Mouse (Mus musculus): ENCODE measurements at regions not wholly inside any gene's neighbourhood (a gene's known extent, or its start where the extent isn't known, plus 50 kb on each side); places are given as distances from the start of the nearest gene placed in this dataset.

DNA sequence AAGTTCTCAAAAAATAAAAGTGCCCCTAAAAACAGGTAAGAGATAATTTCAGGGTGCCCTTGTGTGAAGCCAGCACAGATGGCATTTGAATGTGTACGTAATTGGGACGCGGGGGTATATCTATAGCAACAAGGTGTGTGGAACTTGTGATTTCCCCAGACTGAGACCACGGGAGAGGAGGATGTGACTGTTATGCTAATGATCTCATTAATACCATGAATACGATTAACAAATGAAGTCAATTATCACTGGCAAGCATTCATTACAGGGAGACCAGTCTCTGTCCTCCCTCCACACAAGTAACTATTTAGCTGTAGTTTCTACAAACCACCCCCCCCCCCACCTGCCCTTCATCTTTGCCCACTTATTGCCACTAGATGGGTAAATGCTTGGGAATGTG lies 112.9 kb downstream of the Atp23 start:
- DNase-seq (no peak), ATAC-seq (ENCODE audit: low read depth) (no peak)
- H3K27me3 ChIP-seq: no peaks in the 10 kb centered on the region
- H3K4me3 ChIP-seq (replicated peaks): no peak overlapping the region
- H3K9me3 ChIP-seq (replicated peaks): no peaks in the 10 kb centered on the region
- no peak overlapping the region for H3K4me2 ChIP-seq
- no peaks in the 10 kb centered on the region for H3K36me3 ChIP-seq
- H3K27ac ChIP-seq: no peak overlapping the region
- H3K9ac ChIP-seq: no peak overlapping the region
- 79% methylated on average over 5 of the region's 5 CpGs for WGBS (ENCODE audit: insufficient replicate concordance)
- H3K4me1 ChIP-seq (replicated peaks): no peaks in the 10 kb centered on the region

DNA sequence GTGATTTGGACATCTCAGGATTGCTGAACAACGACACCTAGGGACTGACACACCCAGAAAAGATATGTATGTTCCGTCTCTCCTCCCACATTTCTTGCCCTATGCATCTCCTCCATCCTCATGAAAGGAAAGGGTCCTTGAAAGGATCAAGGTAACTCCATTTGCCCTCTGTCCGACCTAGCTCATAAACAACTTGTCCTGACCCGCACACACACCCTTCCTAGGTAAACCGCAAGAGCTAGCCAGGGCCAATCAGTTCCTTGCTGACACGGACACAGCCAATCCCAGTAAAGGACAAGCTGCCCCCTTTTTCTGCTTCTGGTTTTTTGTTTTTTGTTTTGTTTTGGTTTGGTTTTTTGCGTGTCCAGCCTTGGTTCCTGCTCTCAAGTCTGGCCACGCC lies 118.0 kb downstream of the Atp23 start:
- Histone ChIP-seq H3K36me3 (no peaks in the 10 kb centered on the region), H3K4me2 (no peak overlapping the region), H3K27ac (no peak overlapping the region), H3K27me3 (no peaks in the 10 kb centered on the region), H3K9me3 (replicated peaks) (no peaks in the 10 kb centered on the region), H3K4me3 (replicated peaks) (no peak overlapping the region), H3K9ac (no peak overlapping the region), H3K4me1 (replicated peaks) (no peaks in the 10 kb centered on the region)
- no peak for ATAC-seq (ENCODE audit: low read depth)
- WGBS (ENCODE audit: insufficient replicate concordance): 80% methylated on average over 8 of the region's 8 CpGs
- no peak for DNase-seq

DNA sequence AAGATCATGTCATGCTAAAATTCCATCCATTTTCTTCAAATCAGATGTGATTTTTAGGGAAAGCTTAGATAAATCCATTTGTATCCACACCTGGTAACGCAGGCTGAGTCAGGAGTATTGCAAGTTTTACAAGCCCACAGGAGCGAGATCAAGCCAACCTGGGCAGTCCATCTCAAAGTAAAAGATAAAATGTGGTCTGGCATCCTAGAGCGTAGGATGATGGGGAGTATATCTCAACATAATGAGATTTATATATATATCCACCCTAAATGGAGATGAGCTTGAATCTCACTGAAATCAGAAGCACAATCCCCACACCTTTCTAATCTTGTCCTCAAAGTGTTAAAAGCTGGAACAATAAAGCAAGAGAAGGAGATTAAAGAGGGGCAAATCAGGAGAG lies 124.6 kb downstream of the Atp23 start:
- no peaks in the 10 kb centered on the region for H3K4me1 ChIP-seq (replicated peaks)
- H3K4me3 ChIP-seq (replicated peaks): no peak overlapping the region
- H3K27ac ChIP-seq: no peak overlapping the region
- H3K4me2 ChIP-seq: no peak overlapping the region
- no peaks in the 10 kb centered on the region for H3K36me3 ChIP-seq
- ATAC-seq (ENCODE audit: low read depth) (no peak), DNase-seq (no peak)
- no peaks in the 10 kb centered on the region for H3K27me3 ChIP-seq
- H3K9ac ChIP-seq: no peak overlapping the region
- no peaks in the 10 kb centered on the region for H3K9me3 ChIP-seq (replicated peaks)
- WGBS (ENCODE audit: insufficient replicate concordance): 71% methylated on average over 3 of the region's 3 CpGs

DNA sequence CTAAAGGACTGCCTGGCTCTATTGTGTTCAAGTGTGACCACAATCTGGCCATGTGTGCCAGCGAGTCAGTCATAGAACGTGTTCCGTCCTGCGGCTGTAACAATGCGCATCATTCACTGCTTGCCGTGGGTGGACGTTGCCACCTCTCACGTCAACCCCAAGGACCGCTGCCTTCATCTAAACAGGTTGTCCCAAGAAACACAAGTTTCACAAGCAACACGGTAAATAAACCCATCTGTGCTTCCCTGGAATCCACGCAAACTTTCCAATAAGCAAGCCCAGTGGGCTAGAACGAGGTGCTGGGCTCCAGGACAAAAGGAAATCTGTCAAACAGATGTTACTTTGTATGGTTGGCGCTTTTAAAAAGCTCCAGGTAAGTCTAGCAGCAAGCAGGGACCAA lies 125.2 kb downstream of the Atp23 start:
- 81% methylated on average over 13 of the region's 13 CpGs for WGBS (ENCODE audit: insufficient replicate concordance)
- no peaks in the 10 kb centered on the region for H3K9me3 ChIP-seq (replicated peaks)
- no peak overlapping the region for H3K4me3 ChIP-seq (replicated peaks)
- no peak overlapping the region for H3K27ac ChIP-seq
- no peaks in the 10 kb centered on the region for H3K36me3 ChIP-seq
- ATAC-seq (ENCODE audit: low read depth) (no peak), DNase-seq (no peak)
- H3K4me2 ChIP-seq: no peak overlapping the region
- H3K4me1 ChIP-seq (replicated peaks): no peaks in the 10 kb centered on the region
- H3K27me3 ChIP-seq: no peaks in the 10 kb centered on the region
- H3K9ac ChIP-seq: no peak overlapping the region

DNA sequence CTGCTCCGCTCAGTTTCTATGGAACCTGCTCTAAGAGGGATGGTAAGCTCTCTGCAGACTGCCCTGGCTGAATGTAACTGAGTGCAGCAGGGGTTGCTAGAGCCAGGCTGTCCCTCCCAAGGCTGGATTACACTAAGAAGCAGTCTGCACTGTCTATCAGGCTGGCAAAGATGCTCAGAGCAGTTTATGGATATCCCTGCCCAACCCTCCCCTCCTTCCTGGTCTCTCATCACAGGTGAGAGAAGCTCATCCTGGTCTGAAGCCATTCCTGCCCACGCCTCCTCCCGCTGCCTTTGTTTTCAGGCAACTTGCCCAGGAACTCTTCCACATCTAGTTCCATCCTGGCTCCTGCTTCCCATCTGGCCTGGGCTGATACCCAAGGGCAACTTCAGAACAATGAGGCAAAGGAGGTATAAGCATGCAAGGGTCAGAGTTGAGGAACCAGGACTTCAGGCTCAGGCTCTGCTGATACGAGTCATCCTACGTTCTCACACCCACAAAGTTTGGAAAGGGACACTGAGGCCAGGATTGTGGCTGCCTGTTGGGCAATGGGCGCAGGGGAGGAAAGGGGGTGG lies 130.6 kb downstream of the Atp23 start:
- no peak for ATAC-seq (ENCODE audit: low read depth)
- WGBS (ENCODE audit: insufficient replicate concordance): 64% methylated on average over 6 of the region's 6 CpGs
- no peak for DNase-seq
- H3K4me2 ChIP-seq: no peak overlapping the region
- no peak overlapping the region for H3K9ac ChIP-seq
- no peaks in the 10 kb centered on the region for H3K9me3 ChIP-seq (replicated peaks)
- no peak overlapping the region for H3K4me3 ChIP-seq (replicated peaks)
- no peaks in the 10 kb centered on the region for H3K27me3 ChIP-seq
- H3K4me1 ChIP-seq (replicated peaks): no peaks in the 10 kb centered on the region
- H3K27ac ChIP-seq: no peak overlapping the region
- no peaks in the 10 kb centered on the region for H3K36me3 ChIP-seq

DNA sequence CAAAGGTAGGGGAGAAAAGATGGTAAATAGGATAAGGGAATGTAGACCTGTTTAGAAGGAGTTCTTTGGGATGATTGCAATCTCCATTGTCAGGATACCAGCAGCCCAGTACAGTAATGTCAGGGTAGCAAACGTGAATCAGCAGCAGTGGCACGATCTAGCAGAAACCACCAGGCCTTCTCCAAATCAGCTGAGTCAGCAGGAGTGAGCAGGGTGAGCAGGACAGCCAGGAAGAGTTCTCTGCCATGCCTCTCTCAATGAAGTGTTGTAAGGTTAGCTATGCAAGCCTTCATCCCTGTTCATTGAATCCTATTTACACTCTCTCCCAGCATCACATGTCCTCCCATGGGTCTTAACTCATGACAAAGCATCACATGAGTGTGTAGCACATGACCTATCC lies 135.5 kb downstream of the Atp23 start:
- no peaks in the 10 kb centered on the region for H3K36me3 ChIP-seq
- DNase-seq: no peak
- 38% methylated on average over 2 of the region's 2 CpGs for WGBS (ENCODE audit: insufficient replicate concordance)

DNA sequence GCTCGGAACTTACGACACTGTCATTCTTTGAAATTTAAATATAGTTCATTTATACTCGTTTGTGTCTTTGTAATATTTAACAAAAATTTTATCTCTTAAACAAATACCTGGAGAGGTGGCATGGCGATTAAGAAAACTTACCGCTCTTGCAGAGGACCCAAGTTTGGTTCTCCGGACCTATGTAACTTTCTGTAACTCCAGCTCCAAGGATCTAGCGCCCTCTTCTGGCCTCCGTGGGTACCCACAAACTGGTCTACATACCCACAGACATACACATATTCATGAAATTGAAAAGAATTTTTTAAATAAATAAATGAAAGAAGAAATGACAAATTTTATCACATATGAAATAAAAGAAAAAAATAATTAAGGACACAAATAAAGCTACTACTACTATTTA lies 136.4 kb downstream of the Atp23 start:
- H3K9ac ChIP-seq: no peak overlapping the region
- H3K36me3 ChIP-seq: no peaks in the 10 kb centered on the region
- ATAC-seq (ENCODE audit: low read depth) (no peak), DNase-seq (no peak)
- no peaks in the 10 kb centered on the region for H3K27me3 ChIP-seq
- no peaks in the 10 kb centered on the region for H3K9me3 ChIP-seq (replicated peaks)
- no peak overlapping the region for H3K27ac ChIP-seq
- no peak overlapping the region for H3K4me2 ChIP-seq
- WGBS (ENCODE audit: insufficient replicate concordance): 61% methylated on average over 8 of the region's 8 CpGs
- no peaks in the 10 kb centered on the region for H3K4me1 ChIP-seq (replicated peaks)
- no peak overlapping the region for H3K4me3 ChIP-seq (replicated peaks)

More for the DNA sequence above, 135.5 kb downstream of the Atp23 start:
- H3K27ac ChIP-seq: no peak overlapping the region
- H3K27me3 ChIP-seq: no peaks in the 10 kb centered on the region
- H3K4me3 ChIP-seq (replicated peaks): no peak overlapping the region
- ATAC-seq (ENCODE audit: low read depth): no peak
- no peaks in the 10 kb centered on the region for H3K4me1 ChIP-seq (replicated peaks)
- H3K9me3 ChIP-seq (replicated peaks): no peaks in the 10 kb centered on the region
- no peak overlapping the region for H3K4me2 ChIP-seq
- no peak overlapping the region for H3K9ac ChIP-seq

DNA sequence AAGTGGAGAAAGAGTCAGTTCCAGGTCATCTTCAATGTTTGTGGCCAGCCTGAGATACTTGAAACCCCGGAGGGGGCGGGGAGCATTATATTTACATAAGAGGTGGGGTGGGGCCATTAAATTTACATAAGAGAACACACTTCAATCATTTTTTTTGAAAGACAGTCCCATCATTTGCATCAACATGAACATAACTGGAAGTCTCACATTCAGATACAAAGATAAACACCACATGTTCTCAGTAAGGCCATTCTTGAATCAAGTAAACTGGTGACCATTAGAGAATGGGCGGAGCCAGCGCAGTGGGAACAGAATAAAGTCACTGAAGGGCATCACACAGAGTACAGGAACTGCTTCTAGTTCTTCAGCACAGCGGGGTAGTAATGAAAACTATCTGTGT lies 137.2 kb downstream of the Atp23 start:
- Histone ChIP-seq H3K27ac (no peak overlapping the region), H3K27me3 (no peaks in the 10 kb centered on the region), H3K4me1 (replicated peaks) (no peaks in the 10 kb centered on the region), H3K9ac (no peak overlapping the region), H3K4me3 (replicated peaks) (no peak overlapping the region), H3K36me3 (no peaks in the 10 kb centered on the region), H3K4me2 (no peak overlapping the region), H3K9me3 (replicated peaks) (no peaks in the 10 kb centered on the region)
- ATAC-seq (ENCODE audit: low read depth) (no peak), DNase-seq (no peak)
- 61% methylated on average over 5 of the region's 5 CpGs for WGBS (ENCODE audit: insufficient replicate concordance)

DNA sequence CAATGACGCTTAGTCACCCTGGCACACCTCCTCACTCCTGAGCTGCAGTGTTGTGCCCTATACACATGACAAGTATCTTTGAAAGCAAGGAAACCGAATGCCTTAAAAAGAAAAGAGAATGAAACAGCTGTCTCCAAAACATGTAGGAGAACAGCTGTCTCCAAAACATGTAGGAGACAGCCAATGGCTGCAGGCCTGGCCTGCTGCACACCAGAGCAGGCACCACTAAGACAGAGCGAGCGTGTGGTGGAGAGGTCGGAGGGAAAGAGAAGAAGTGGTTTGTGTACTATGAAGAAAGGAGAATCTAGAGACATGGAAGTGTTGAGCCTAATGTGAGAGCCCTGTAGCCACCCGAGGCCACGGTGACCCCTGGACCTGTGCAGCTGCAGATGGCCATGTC lies 142.5 kb downstream of the Atp23 start:
- no peak overlapping the region for H3K4me3 ChIP-seq (replicated peaks)
- H3K27me3 ChIP-seq: no peaks in the 10 kb centered on the region
- no peaks in the 10 kb centered on the region for H3K36me3 ChIP-seq
- WGBS (ENCODE audit: insufficient replicate concordance): 67% methylated on average over 7 of the region's 7 CpGs
- H3K4me2 ChIP-seq: no peak overlapping the region
- H3K9me3 ChIP-seq (replicated peaks): no peaks in the 10 kb centered on the region
- H3K4me1 ChIP-seq (replicated peaks): no peaks in the 10 kb centered on the region
- DNase-seq (no peak), ATAC-seq (ENCODE audit: low read depth) (no peak)
- H3K27ac ChIP-seq: no peak overlapping the region
- H3K9ac ChIP-seq: no peak overlapping the region

DNA sequence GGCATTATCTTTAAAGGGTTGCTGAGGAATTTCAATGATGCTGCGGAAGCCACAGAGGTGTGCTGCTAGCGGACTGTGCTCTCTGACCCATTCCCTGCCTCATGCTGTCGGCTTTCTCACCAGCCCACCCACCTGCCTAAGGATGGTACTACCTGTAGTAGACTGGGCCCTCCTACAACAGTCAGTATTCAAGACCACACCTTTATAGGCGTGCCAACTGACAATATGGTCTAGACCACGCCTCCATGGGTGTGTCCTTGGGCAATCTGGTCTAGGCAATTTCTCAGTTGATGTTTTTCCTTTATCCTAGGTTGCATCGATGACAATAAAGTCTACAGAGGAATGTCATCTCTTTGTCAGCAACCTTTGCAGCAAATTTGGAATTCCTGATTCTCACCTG lies 148.0 kb downstream of the Atp23 start:
- 49% methylated on average over 6 of the region's 6 CpGs for WGBS (ENCODE audit: insufficient replicate concordance)
- DNase-seq (no peak), ATAC-seq (ENCODE audit: low read depth) (no peak)
- no peak overlapping the region for H3K4me2 ChIP-seq
- H3K4me1 ChIP-seq (replicated peaks): no peaks in the 10 kb centered on the region
- H3K27ac ChIP-seq: no peak overlapping the region
- no peak overlapping the region for H3K9ac ChIP-seq
- H3K27me3 ChIP-seq: no peaks in the 10 kb centered on the region
- H3K4me3 ChIP-seq (replicated peaks): no peak overlapping the region
- H3K9me3 ChIP-seq (replicated peaks): no peaks in the 10 kb centered on the region
- no peaks in the 10 kb centered on the region for H3K36me3 ChIP-seq

DNA sequence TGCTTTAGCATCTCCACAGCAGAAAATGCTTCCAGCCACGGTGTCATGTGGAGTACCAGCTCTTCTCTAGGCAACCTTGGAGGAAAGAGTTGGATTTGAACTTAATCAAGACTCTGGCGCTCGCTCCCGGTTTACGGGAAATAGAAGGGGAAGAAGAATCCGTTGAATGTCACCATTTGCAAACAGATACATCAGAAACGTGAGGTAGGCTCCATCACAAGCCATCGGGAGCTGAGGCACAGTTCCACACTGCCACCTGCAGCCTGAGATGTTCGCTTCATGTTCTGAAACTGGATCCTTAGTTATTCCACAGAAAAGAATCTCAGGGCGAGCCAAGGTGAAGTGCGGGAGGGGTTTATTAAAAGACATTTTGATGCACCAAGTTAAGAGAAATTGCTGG lies 148.5 kb downstream of the Atp23 start:
- H3K9ac ChIP-seq: no peak overlapping the region
- ATAC-seq (ENCODE audit: low read depth) (no peak), DNase-seq (no peak)
- no peak overlapping the region for H3K4me3 ChIP-seq (replicated peaks)
- no peak overlapping the region for H3K27ac ChIP-seq
- no peak overlapping the region for H3K4me2 ChIP-seq
- H3K27me3 ChIP-seq: no peaks in the 10 kb centered on the region
- no peaks in the 10 kb centered on the region for H3K4me1 ChIP-seq (replicated peaks)
- no peaks in the 10 kb centered on the region for H3K36me3 ChIP-seq
- WGBS (ENCODE audit: insufficient replicate concordance): 51% methylated on average over 11 of the region's 11 CpGs
- no peaks in the 10 kb centered on the region for H3K9me3 ChIP-seq (replicated peaks)

DNA sequence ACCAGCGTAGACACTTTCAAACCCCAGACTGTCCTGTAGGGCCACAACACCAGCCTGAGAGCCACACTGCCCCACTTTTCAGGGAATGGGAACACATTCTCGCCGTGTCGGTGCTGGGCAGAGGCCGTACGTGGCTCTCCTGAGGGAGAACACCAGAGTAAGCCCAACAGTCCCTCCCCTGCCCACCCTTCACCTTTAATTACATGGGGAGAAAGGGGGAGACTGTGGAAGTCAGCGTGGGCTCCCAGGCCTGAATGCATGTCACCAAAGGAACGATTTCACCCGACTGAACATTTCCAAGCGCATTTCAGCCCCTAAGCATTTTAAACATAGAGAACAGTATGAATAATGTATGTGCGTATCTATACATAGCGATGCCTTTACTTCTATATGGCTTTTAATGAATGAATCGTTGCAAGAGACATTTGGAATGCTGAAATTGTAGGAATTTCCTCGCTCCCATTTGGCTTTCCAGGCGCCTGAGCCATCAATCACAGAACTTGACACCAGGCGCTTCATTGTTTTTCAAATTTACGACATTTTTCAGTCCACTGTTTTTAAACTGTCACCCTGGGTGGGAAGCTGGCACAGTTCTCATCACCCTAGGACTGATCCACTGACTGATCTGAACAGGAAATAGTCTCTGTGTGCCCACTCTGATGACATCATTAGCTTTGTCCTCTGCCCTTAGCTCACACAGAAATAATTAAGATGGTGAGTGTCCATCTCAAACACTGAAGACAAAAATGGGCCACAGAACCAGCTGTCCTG lies 152.3 kb downstream of the Atp23 start:
- H3K9me3 ChIP-seq (replicated peaks): 0 out of 2 replicates have a peak, but pooled peaks cover 2% of the 10 kb centered on the region
- H3K36me3 ChIP-seq: no peaks in the 10 kb centered on the region
- H3K27ac ChIP-seq: no peak overlapping the region
- H3K4me3 ChIP-seq (replicated peaks): no peak overlapping the region
- no peak overlapping the region for H3K9ac ChIP-seq
- no peak overlapping the region for H3K4me2 ChIP-seq
- no peak for DNase-seq
- no peaks in the 10 kb centered on the region for H3K4me1 ChIP-seq (replicated peaks)
- ATAC-seq (ENCODE audit: low read depth): no peak
- 60% methylated on average over 17 of the region's 17 CpGs for WGBS (ENCODE audit: insufficient replicate concordance)
- no peaks in the 10 kb centered on the region for H3K27me3 ChIP-seq
